Mouse (Mus musculus) thymus, postnatal 36 days (tissue): ENCODE results near the gene Dst.

Experiments
- DNase-seq, 2 experiments: peaks; one replicate each; pipeline ENCODE4 v3.0.0; 2022; ENCODE audit warnings: mixed read lengths in 2 of 2

Gene Dst

DNA sequence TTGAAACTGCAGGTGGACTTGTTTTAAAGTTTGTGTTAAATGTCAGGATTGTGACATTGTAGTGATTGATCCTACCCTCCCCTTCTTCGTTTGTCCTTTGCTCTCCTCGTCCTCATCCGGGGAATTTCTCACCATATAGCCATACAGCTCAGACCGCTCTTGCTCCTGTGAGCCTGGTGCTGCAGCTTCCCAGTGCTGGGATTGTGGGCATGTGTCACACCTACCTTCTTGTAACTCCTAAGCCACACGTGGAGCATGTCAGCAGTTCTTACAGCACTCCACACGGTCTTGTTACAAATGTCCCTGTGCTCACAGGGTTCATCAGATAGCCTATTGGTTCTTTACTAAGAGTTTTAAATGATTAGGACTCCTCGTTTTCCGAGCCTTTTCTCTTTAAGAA lies 196.8 kb downstream of the Dst start:
- no peak for DNase-seq

DNA sequence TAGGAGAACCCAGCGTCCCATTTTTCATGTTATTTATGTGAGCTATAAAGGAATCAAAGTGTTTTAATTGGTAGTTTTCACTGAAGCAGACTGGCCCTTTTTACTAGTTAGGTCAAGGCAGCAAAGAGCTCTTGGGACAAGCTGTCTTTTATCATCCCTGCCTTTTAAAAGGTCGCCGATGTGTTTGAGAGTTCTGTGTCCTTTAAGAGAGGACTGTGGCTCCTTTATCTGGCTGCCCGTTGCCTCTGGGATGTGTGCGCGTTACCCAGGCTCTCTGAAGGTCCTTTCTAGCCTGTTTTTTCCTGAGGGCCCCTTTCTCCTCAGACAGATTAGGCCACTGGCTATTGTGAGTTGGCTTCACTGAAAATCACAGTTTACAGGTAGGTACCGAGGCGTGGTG lies 198.6 kb downstream of the Dst start:
- DNase-seq = no peak

GRCm38 (mm10) chr1:34107076-34107475 lies 199.1 kb downstream of the Dst start:
- no peak for DNase-seq

DNA sequence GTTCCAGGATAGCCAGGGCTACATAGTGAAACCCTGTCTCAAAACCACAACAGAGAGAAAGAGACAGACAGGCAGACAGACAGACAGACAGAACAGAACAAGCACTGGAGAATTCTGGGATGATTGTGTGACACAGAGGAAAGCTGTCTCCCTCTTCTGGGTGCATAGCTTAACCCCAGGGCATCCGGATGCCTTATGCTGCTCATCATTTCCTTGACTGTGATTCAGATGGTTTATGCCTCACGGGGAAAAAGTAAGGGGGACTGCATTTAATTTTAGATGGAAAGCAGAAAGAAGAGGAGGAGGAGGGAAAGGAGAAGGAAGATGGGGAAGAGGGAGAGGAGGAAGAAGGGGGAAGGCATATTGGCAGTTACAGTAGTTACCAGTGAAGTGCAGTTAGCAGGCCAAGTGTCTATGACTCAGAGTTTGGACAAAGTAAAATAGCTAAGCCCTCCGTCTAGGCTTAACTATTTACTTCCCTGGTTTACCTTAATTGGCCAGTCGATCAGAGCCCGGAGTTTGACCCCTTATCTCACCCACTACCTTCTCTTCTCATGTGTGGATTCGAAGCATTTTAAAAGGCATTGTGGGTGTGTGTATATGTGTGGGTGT lies 201.7 kb downstream of the Dst start:
- DNase-seq = no peak

- no peak for DNase-seq
Observed at GRCm38 (mm10) chr1:34110862-34111261, 202.8 kb downstream of the Dst start.

DNA sequence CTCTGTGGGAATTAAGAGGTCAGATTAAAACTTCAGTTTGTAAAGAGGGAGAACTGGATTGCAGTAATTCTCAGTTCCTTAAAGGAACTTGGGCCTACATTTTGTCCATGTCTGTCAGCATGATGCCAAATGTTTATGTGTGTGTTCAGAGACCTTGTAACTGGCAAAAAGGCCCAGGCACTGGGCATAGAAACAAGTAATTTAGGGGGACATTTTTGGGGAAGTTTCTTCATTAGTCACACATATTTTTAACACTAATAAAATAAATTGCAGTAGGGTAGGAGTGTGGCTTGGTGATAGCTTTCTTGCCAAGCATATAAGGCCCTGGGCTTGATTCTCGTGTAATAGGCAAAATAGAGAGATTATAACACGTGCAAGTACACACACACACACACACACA lies 203.9 kb downstream of the Dst start:
- DNase-seq = no peak

DNA sequence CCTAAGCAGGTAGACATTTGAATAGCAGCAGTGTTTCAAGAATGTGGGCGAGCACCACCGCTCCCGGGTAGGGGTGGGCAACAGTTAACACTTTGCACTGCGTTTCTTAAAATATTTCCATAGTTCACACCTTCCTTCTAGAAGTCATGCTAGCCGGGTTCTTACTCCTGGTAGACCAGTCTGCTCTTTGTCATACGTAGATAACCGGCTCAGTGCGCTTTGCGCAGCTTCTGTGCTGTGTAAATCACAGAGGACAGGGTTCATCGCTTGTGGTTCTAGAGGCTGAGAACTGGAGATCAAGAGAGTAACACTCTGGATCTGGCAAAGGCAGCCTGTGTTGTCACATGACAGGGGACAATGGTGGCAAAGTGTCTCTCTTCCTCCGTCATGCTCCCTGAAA lies 208.4 kb downstream of the Dst start:
- DNase-seq = no peak

- DNase-seq = no peak
Observed at GRCm38 (mm10) chr1:34117056-34117455, 209.0 kb downstream of the Dst start.

GRCm38 (mm10) chr1:34117709-34118108 lies 209.7 kb downstream of the Dst start:
- no peak for DNase-seq

DNA sequence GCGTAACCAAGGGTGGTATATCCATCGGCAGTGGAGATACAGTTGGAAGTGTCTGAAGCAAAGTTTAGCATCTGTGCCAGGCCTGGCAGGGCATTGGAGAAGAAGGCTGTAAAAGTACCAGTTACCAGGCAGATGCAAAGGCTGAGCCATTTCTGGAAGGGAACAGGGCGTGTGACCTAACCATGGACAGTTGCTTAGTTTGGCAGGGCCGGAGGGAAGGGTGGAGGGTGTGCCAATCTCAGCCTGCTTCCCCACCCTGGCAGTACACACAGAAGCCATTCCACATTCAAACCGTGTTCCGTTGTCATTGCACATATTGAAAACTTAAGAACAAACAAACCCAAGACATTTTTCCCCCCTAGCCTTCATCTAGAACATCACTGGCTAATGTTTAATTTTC lies 212.0 kb downstream of the Dst start:
- DNase-seq = no peak

GRCm38 (mm10) chr1:34120602-34121001 lies 212.6 kb downstream of the Dst start:
- DNase-seq = no peak

DNA sequence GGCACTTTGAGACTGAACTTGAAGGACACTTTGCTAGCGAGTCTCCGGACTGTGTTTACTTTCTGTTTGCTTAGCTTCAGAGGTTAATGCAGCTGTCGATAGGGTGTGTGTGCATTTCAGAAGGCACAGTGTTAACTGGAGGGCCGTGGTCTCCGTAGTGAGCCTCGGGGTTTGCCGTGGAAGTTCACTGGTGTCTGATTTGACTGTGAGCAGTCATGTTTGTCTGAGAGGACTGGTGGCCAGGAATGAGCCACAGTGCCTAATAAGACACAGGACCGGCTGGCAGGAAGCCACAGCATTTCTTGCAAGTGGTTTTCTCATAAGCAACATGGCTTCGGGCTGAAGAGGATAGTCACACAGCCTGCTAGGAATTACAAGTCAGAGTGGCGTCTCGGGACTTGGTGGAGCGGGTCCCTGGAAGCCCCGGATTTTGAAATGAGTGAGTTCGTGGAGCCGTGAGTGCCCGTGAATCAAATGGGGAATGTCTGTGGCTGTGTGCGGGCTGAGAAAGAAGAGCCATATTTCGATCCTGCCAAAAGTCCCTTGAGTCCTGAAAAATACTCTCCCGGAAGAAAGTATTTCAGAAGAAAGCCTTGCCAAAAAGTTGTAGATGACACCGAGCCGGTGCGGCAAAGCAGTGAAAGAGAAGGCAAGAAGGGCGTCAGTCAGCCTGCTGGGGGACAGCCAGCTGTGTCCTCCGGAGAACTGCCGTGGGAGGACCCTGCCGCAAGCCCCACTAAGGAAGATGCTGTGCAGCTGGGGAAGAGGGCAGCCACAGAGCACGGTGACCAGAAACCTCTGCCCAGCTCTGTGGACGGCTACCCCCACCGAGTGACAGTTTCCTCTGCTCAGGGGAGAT lies 213.4 kb downstream of the Dst start:
- DNase-seq = peak; percentile 12 to 36

- no peak for DNase-seq
Observed at GRCm38 (mm10) chr1:34122198-34122597, 214.2 kb downstream of the Dst start.

DNA sequence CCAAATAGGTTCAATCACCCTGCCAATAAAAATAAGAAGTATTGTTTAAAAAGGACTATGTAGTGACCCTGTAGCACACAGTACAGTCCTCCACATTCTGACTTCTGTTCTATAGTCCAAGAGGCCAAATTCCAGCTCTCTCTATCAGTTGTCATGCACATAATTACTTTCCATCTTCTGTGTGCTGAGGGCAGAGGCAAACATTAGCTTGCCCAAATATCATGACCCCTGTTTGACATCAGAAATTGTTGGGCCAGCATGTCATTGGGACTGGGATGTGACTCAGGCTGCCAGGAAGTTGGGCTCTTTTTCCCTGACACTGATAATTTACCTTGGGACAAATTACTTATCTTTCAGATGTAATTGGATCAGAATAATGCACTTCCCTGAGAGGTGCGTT lies 214.9 kb downstream of the Dst start:
- DNase-seq = no peak

GRCm38 (mm10) chr1:34123334-34123733 lies 215.3 kb downstream of the Dst start:
- DNase-seq = no peak

GRCm38 (mm10) chr1:34124376-34124775 lies 216.4 kb downstream of the Dst start:
- DNase-seq = no peak

DNA sequence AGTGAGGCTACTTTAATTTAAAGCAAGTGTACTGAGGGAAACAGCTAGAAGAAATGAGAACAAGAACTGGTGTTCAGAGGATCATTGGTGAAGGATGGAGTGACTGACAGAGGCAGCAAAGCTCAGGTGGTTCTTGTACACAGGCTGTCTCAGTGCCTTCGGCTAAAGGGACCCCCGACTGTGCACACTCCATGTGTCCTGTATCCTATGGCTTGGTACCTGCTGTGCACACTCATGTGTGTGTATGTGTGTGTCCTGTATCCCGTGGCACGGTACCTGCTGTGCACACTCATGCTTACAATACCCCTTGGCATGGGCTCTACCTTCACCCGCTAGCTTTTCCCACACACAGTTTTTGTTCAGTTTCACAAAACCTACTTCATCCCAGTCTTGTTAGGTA lies 217.1 kb downstream of the Dst start:
- DNase-seq = no peak

GRCm38 (mm10) chr1:34127714-34128474 lies 219.9 kb downstream of the Dst start:
- no peak for DNase-seq

DNA sequence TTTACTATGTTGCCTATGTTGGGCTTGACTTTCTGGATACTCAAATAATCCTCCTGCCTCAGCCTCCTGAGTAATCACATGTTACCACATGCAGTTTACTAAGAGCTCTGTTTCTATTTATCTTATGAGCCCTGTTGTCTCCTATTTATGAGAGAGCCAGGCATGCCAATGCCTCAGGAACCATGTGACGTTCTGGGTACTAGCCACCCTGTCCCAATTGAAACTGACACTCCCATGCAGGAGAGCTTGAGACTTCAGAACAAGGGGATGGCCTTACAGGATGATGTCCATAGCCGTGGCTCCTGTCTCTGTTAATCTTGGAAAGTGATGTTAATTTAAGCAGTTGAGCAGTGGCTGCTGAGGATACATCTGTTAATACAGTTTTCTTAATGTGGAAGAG lies 220.8 kb downstream of the Dst start:
- no peak for DNase-seq

DNA sequence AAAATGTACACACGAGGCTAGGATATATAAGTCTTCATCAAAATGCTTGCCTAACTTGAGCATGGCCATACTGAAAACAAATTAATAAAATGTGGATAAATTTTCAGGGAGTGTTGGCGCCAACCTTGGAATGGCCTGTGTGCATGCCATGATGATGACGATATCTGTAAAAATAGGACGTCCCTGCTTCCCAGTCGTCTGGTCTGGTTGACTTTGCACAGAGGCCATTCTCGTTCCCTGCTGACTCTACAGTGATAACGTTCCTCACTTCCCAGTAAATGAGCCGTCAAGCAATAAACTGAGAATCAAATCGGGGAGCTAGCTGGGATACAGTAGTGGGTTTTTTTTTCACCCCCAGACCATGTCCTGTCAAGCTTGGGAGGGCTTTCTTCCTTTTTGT lies 221.7 kb downstream of the Dst start:
- no peak for DNase-seq

GRCm38 (mm10) chr1:34130804-34131203 lies 222.8 kb downstream of the Dst start:
- DNase-seq = no peak

- DNase-seq = no peak
Observed at GRCm38 (mm10) chr1:34132875-34133274, 224.8 kb downstream of the Dst start.

- DNase-seq = no peak
Observed at GRCm38 (mm10) chr1:34135535-34135934, 227.5 kb downstream of the Dst start.
